Mouse (Mus musculus) embryonic facial prominence, embryonic 10.5 days (tissue): Measurements from ENCODE around the gene Vamp2. TPM values are rescaled to one million over a fixed set of nuclear protein-coding genes. Genes with fewer than 3 reads are reported as not detected.

Experiments used
- DNase-seq: peaks from one replicate; pipeline ENCODE4 v3.0.0-alpha.2; 2017; ENCODE audit warnings: low spot score
- H3K27ac ChIP-seq: fragments of 300-500 bp; sonication (generic); replicated peaks from 2 replicates; pipeline ENCODE4 v1.5.1; 2016; ENCODE audit warnings: mild to moderate bottlenecking
- H3K27me3 ChIP-seq: fragments of 300-500 bp; sonication (generic); replicated peaks from 2 replicates; pipeline ENCODE4 v1.6.1; 2016; ENCODE audit warnings: low read depth, mild to moderate bottlenecking; ENCODE audit not compliant: poor library complexity, severe bottlenecking
- H3K36me3 ChIP-seq: fragments of 300-500 bp; sonication (generic); replicated peaks from 2 replicates; pipeline ENCODE4 v1.6.1; 2016; ENCODE audit warnings: mild to moderate bottlenecking, moderate library complexity
- H3K4me1 ChIP-seq: fragments of 300-500 bp; sonication (generic); 2 replicates; pipeline ENCODE4 v1.6.1; 2016
- H3K4me3 ChIP-seq: fragments of 300-500 bp; sonication (generic); 2 replicates; pipeline ENCODE4 v1.5.1; 2016; ENCODE audit warnings: mild to moderate bottlenecking, moderate library complexity
- H3K9me3 ChIP-seq: fragments of 300-500 bp; sonication (generic); 2 replicates; pipeline ENCODE4 v1.6.1; 2016; ENCODE audit warnings: mild to moderate bottlenecking
- WGBS: fragments of 180-500 bp; shearing (Covaris S2); methylation state at CpG from one replicate; pipeline ENCODE4 v1.1.7; 2016; 5-methylcytosine and 5-hydroxymethylcytosine counted together
- polyA plus RNA-seq: library from polyadenylated mRNA; unstranded; fragments of >200 nt; fragmentation: Nextera tagmentation; extraction: Ambion mirVana; gene quantifications from 2 replicates; pipeline ENCODE4 v1.2.1, GENCODE M21; 2016

The Vamp2 gene
- polyA plus RNA-seq, 1 experiment from 2014 or later: 70.0 TPM

GRCm38 (mm10) chr11:69099177-69099914 lies 11.1 kb downstream of the Vamp2 start:
- H3K4me1 ChIP-seq: peaks cover 62% of the 10 kb centered on the region
- H3K36me3 ChIP-seq: peaks cover 39% of the 10 kb centered on the region
- WGBS: 2% methylated on average over 22 of the region's 22 CpGs
- H3K27ac ChIP-seq: peak overlapping the region; percentile 80
- peak overlapping the region; percentile 72 for H3K4me3 ChIP-seq
- H3K9me3 ChIP-seq: no peaks in the 10 kb centered on the region
- no peak for DNase-seq
- H3K27me3 ChIP-seq: no peaks in the 10 kb centered on the region

DNA sequence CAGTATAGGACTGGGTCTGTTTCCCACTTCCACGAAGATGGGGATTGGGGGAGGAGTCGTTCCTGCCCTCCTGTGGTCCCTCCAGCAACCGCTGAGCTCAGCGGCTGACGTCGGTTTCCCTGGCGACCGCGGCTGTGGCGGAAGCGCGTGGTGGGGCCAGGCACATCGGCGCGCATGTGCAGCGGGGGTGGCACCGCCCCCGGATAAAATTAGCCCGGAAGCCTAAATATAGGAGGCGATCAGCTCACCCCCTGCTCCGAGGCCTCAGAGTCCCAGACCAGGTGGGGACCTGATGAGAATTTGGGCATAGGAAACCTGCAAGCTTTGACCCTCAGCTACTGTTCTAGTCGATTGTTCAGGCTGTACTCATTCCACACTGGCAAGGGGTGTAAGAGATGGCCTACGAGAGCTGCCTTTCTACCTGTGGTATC lies 11.6 kb downstream of the Vamp2 start:
- Histone ChIP-seq H3K27me3 (no peaks in the 10 kb centered on the region), H3K4me1 (peaks cover 59% of the 10 kb centered on the region), H3K4me3 (peak overlapping the region; percentile 72), H3K27ac (peak overlapping the region; percentile 80), H3K9me3 (no peaks in the 10 kb centered on the region), H3K36me3 (peaks cover 45% of the 10 kb centered on the region)
- peak; percentile 91 for DNase-seq
- 2% methylated on average over 23 of the region's 23 CpGs for WGBS

GRCm38 (mm10) chr11:69100639-69101360 lies 12.5 kb downstream of the Vamp2 start:
- peak overlapping the region; percentile 72 for H3K4me3 ChIP-seq
- 90% methylated on average over 20 of the region's 20 CpGs for WGBS
- peak overlapping the region; percentile 80 for H3K27ac ChIP-seq
- H3K4me1 ChIP-seq: peaks cover 52% of the 10 kb centered on the region
- no peaks in the 10 kb centered on the region for H3K9me3 ChIP-seq
- peaks cover 54% of the 10 kb centered on the region for H3K36me3 ChIP-seq
- no peak for DNase-seq
- no peaks in the 10 kb centered on the region for H3K27me3 ChIP-seq

DNA sequence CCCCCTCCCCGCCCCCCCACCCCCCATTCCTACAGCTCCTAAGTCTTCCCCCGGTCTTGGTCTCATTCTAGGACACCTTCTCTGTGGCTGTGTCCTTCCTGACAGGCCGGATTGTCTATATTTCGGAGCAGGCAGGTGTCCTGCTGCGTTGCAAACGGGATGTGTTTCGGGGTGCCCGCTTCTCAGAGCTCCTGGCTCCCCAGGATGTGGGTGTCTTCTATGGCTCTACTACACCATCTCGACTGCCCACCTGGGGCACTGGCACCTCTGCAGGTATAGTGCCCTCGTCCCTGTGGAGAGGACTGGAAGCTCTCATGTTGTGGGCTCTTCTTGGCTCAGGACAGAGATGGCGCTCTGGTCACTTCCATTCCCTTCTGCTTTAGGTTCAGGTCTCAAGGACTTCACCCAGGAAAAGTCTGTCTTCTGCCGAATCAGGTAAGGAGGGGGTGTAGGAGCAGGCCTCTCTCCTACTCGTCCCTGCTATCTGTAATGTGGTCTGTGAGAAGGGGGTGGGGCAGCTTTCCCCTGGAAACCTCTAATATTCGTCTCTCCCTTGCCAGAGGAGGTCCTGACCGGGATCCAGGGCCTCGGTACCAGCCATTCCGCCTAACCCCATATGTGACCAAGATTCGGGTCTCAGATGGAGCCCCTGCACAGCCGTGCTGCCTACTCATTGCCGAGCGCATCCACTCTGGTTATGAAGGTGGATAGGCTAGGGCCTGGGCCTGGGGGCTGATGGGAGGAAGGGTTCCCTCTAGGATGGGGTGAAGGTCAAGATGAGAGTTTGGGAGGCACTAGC lies 13.5 kb downstream of the Vamp2 start:
- Histone ChIP-seq H3K9me3 (no peaks in the 10 kb centered on the region), H3K36me3 (peaks cover 64% of the 10 kb centered on the region), H3K4me1 (peaks cover 42% of the 10 kb centered on the region), H3K27ac (no peak overlapping the region), H3K4me3 (no peak overlapping the region; the same call in 1 of the 2 replicates), H3K27me3 (no peaks in the 10 kb centered on the region)
- WGBS: 89% methylated on average over 21 of the region's 21 CpGs
- no peak for DNase-seq

DNA sequence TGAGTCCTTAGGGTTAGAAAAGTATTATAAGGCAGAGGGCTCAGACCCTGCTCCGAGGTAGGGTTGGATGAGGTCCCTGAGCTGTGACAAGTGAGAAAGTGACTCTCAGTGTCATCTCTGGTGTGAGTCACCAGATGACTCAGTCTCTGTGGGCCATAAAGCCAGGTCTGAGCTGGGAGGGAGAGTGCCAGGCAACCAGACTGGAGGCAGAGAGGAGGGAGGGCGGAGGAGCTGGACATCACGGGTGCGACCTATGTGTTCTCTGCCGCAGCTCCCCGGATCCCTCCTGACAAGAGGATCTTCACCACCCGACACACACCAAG lies 14.1 kb downstream of the Vamp2 start:
- Histone ChIP-seq H3K27me3 (no peaks in the 10 kb centered on the region), H3K4me1 (peaks cover 36% of the 10 kb centered on the region), H3K27ac (no peak overlapping the region), H3K36me3 (peaks cover 69% of the 10 kb centered on the region), H3K9me3 (no peaks in the 10 kb centered on the region), H3K4me3 (no peak overlapping the region)
- WGBS: 92% methylated on average over 7 of the region's 7 CpGs
- DNase-seq: no peak

DNA sequence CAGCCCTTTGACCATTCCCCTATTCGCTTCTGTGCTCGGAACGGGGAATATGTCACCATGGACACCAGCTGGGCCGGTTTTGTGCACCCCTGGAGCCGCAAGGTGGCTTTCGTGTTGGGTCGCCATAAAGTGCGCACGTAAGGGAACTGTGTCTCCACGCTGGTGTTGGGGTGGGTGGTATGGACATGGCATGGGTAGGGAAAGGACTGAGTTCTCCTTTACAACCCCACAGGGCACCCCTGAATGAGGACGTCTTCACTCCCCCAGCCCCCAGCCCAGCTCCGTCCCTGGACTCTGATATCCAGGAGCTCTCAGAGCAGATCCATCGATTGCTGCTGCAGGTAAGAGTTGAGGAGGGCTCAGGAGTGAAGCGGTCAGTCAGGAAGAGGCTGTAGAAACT lies 14.8 kb downstream of the Vamp2 start:
- 94% methylated on average over 14 of the region's 14 CpGs for whole genome bisulfite sequencing
- Histone ChIP-seq H3K27me3 (no peaks in the 10 kb centered on the region), H3K4me1 (peaks cover 28% of the 10 kb centered on the region), H3K4me3 (no peak overlapping the region), H3K36me3 (peaks cover 77% of the 10 kb centered on the region), H3K27ac (no peak overlapping the region), H3K9me3 (no peaks in the 10 kb centered on the region)
- no peak for DNase-seq

DNA sequence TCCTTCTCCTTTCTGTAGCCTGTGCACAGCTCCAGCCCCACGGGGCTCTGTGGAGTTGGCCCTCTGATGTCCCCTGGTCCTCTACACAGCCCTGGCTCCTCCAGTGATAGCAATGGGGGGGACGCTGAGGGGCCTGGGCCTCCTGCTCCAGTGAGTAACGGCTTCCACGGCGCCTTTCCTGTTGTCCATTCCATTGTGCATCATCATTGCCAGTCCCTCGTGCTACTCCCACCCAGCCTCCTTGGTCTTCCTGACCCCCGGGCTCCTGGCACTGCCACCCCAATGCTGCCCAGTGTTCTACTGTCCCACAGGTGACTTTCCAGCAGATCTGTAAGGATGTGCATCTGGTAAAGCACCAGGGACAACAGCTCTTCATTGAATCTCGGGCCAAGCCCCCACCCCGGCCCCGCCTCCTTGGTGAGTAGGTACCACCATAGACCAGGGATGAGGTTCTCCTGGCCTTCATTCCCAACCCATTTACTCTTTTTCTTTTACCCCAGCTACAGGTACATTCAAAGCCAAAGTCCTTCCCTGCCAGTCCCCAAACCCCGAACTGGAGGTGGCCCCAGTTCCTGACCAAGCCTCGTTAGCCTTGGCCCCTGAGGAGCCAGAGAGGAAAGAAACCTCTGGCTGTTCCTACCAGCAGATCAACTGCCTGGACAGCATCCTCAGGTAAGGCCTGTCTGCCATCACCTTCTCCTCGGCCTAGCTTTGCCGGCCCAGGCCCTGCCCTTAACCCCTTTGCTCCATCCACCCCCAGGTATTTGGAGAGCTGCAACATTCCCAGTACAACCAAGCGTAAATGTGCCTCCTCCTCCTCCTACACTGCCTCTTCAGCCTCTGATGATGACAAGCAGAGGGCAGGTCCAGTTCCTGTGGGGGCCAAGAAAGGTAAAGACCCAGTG lies 15.5 kb downstream of the Vamp2 start:
- no peak for DNase-seq
- Histone ChIP-seq H3K27me3 (no peaks in the 10 kb centered on the region), H3K9me3 (no peaks in the 10 kb centered on the region), H3K4me3 (peak overlapping the region; percentile 8; the same call in 1 of the 2 replicates), H3K36me3 (peaks cover 84% of the 10 kb centered on the region), H3K27ac (no peak overlapping the region), H3K4me1 (peaks cover 22% of the 10 kb centered on the region)
- WGBS: 94% methylated on average over 15 of the region's 15 CpGs

- no peak for DNase-seq
- Histone ChIP-seq H3K27ac (no peak overlapping the region), H3K27me3 (no peaks in the 10 kb centered on the region), H3K9me3 (no peaks in the 10 kb centered on the region), H3K4me1 (peaks cover 20% of the 10 kb centered on the region), H3K4me3 (peak overlapping the region; percentile 8; the same call in 1 of the 2 replicates), H3K36me3 (peaks cover 91% of the 10 kb centered on the region)
- WGBS: 89% methylated on average over 14 of the region's 14 CpGs
Measured at GRCm38 (mm10) chr11:69104487-69104886, 16.2 kb downstream of the Vamp2 start.

DNA sequence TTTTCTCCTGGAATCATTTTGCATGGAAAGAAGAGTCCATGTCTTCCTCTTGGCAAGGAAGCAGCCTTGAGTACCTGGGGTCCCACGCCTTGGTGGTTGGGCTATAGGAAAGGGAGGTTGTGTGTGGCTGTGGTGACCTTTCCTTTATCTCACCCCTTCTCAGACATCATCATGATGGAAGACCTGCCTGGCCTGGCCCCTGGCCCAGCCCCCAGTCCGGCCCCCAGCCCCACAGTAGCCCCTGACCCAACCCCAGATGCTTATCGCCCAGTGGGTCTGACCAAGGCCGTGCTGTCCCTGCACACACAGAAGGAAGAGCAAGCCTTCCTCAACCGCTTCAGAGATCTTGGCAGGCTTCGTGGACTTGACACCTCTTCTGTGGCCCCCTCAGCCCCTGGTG lies 16.9 kb downstream of the Vamp2 start:
- no peak for DNase-seq
- Histone ChIP-seq H3K4me1 (peaks cover 19% of the 10 kb centered on the region), H3K27ac (no peak overlapping the region), H3K36me3 (peaks cover 92% of the 10 kb centered on the region), H3K27me3 (no peaks in the 10 kb centered on the region), H3K4me3 (no peak overlapping the region), H3K9me3 (no peaks in the 10 kb centered on the region)
- WGBS: 89% methylated on average over 6 of the region's 6 CpGs

- peaks cover 88% of the 10 kb centered on the region for H3K36me3 ChIP-seq
- no peak for DNase-seq
- peaks cover 15% of the 10 kb centered on the region for H3K4me1 ChIP-seq
- H3K9me3 ChIP-seq: no peaks in the 10 kb centered on the region
- H3K27ac ChIP-seq: no peak overlapping the region
- WGBS: 76% methylated on average over 2 of the region's 2 CpGs
- H3K27me3 ChIP-seq: no peaks in the 10 kb centered on the region
- H3K4me3 ChIP-seq: no peak overlapping the region
Measured at GRCm38 (mm10) chr11:69105796-69106195, 17.5 kb downstream of the Vamp2 start.

GRCm38 (mm10) chr11:69106299-69106698 lies 18.0 kb downstream of the Vamp2 start:
- Histone ChIP-seq H3K9me3 (no peaks in the 10 kb centered on the region), H3K27ac (no peak overlapping the region), H3K4me1 (peaks cover 14% of the 10 kb centered on the region; the same call in 1 of the 2 replicates), H3K4me3 (no peak overlapping the region), H3K27me3 (0 out of 2 replicates have a peak, but pooled peaks cover under 1% of the 10 kb centered on the region), H3K36me3 (peaks cover 83% of the 10 kb centered on the region)
- no peak for DNase-seq
- WGBS: 89% methylated on average over 11 of the region's 11 CpGs

GRCm38 (mm10) chr11:69106842-69107241 lies 18.6 kb downstream of the Vamp2 start:
- H3K27ac ChIP-seq: no peak overlapping the region
- 83% methylated on average over 11 of the region's 11 CpGs for WGBS
- no peaks in the 10 kb centered on the region for H3K9me3 ChIP-seq
- no peak for DNase-seq
- H3K4me3 ChIP-seq: no peak overlapping the region
- H3K4me1 ChIP-seq: peaks cover 19% of the 10 kb centered on the region; the same call in 1 of the 2 replicates
- peaks cover 6% of the 10 kb centered on the region for H3K27me3 ChIP-seq
- H3K36me3 ChIP-seq: peaks cover 77% of the 10 kb centered on the region
